Mouse (Mus musculus) limb, embryonic 11.5 days (tissue): ENCODE data around the gene Hist1h3f. TPM values are rescaled to one million over a fixed set of nuclear protein-coding genes. Genes with fewer than 3 reads are reported as not detected.
"Not testable (repeated sequence)": the region's sequence is repeated elsewhere in the genome, so short reads cannot be mapped to it uniquely, and the experiment has no call there.

Experiments
- ATAC-seq: fragments of 200-750 bp; cut with Nextera tagmentation; 2 replicates; pipeline ENCODE4 v1.8.0; 2017; ENCODE audit warnings: low read depth; ENCODE audit not compliant: insufficient number of reproducible peaks, low FRiP score, low TSS enrichment
- DNase-seq: peaks from one replicate; pipeline ENCODE4 v3.0.0-alpha.2; 2015; ENCODE audit warnings: low spot score
- H3K27ac ChIP-seq: fragments of 300-500 bp; sonication (generic); replicated peaks from 2 replicates; pipeline ENCODE4 v1.5.1; 2014; ENCODE audit warnings: low read depth, mild to moderate bottlenecking, low read length
- H3K27me3 ChIP-seq: fragments of 300-500 bp; sonication (generic); 2 replicates; pipeline ENCODE4 v1.6.1; 2014; ENCODE audit warnings: mild to moderate bottlenecking, low read length, mixed read lengths; ENCODE audit not compliant: control insufficient read depth, insufficient read depth
- H3K36me3 ChIP-seq: fragments of 300-500 bp; sonication (generic); 2 replicates; pipeline ENCODE4 v1.6.1; 2014; ENCODE audit warnings: mild to moderate bottlenecking, low read length, moderate library complexity, mixed read lengths; ENCODE audit not compliant: control insufficient read depth, insufficient read depth
- H3K4me1 ChIP-seq: fragments of 300-500 bp; sonication (generic); 2 replicates; pipeline ENCODE4 v1.6.1; 2014; ENCODE audit warnings: low read length, mixed read lengths; ENCODE audit not compliant: control insufficient read depth, insufficient read depth
- H3K4me2 ChIP-seq: fragments of 300-500 bp; sonication (generic); 2 replicates; pipeline ENCODE4 v1.6.1; 2014; ENCODE audit warnings: low read depth, mild to moderate bottlenecking, moderate library complexity; ENCODE audit not compliant: severe bottlenecking
- H3K4me3 ChIP-seq: fragments of 300-500 bp; sonication (generic); 2 replicates; pipeline ENCODE4 v1.5.1; 2014; ENCODE audit warnings: low read depth, low read length
- H3K9ac ChIP-seq: fragments of 300-500 bp; sonication (generic); 2 replicates; pipeline ENCODE4 v1.6.1; 2014; ENCODE audit warnings: mild to moderate bottlenecking, low read length
- H3K9me3 ChIP-seq: fragments of 300-500 bp; sonication (generic); 2 replicates; pipeline ENCODE4 v1.6.1; 2016; ENCODE audit warnings: low read length; ENCODE audit not compliant: control insufficient read depth
- WGBS: fragments of 180-500 bp; shearing (Covaris S2); extraction: QIAGEN DNeasy Blood & Tissue Kit; methylation state at CpG from one replicate; pipeline ENCODE4 v1.1.7; 2014; 5-methylcytosine and 5-hydroxymethylcytosine counted together
- polyA plus RNA-seq: library from polyadenylated mRNA; unstranded; fragments of >200 nt; fragmentation: Nextera tagmentation; extraction: Ambion mirVana; gene quantifications from 2 replicates; pipeline ENCODE4 v1.2.1, GENCODE M21; 2014

Hist1h3f gene
- polyA plus RNA-seq, 1 experiment from 2014 or later = 1.4 TPM

GRCm38 (mm10) chr13:23560699-23561098 is 16.8 kb downstream of the Hist1h3f start:
- 32% methylated on average over 2 of the region's 2 CpGs for WGBS
- H3K4me2 ChIP-seq = peak overlapping the region; percentile 13; the same call in 1 of the 2 replicates
- ATAC-seq, H3K27me3 ChIP-seq, H3K9me3 ChIP-seq, DNase-seq, H3K27ac ChIP-seq, H3K9ac ChIP-seq, H3K4me1 ChIP-seq, H3K36me3 ChIP-seq, H3K4me3 ChIP-seq: not testable (repeated sequence)

- H3K27ac ChIP-seq = peak overlapping the region; percentile 96
- not testable (repeated sequence) for H3K9ac ChIP-seq, H3K36me3 ChIP-seq, H3K4me1 ChIP-seq, DNase-seq, ATAC-seq, H3K27me3 ChIP-seq, H3K9me3 ChIP-seq
- H3K4me3 ChIP-seq = peak overlapping the region; percentile 31
- peak overlapping the region; percentile 54 for H3K4me2 ChIP-seq
- WGBS = 0% methylated on average over 2 of the region's 5 CpGs
Observed at GRCm38 (mm10) chr13:23561531-23561882, 17.7 kb downstream of the Hist1h3f start.

GRCm38 (mm10) chr13:23561883-23562659 is 18.2 kb downstream of the Hist1h3f start, which contains the start of gene Hist1h3e:
TSS of gene Hist1h3e (minus strand) at chr13:23562369.
- ATAC-seq = peak; percentile 99
- peak within 1 kb of the TSS; percentile 96 for H3K27ac ChIP-seq
- WGBS = under 1% methylated on average over 42 of the region's 67 CpGs

GRCm38 (mm10) chr13:23562699-23563462 is 19.0 kb downstream of the Hist1h3f start:
- no peaks in the 10 kb centered on the region for H3K27me3 ChIP-seq
- H3K9ac ChIP-seq = peak overlapping the region; percentile 53
- H3K4me1 ChIP-seq = no peaks in the 10 kb centered on the region
- ATAC-seq (peak; percentile 65; the same call in 1 of the 2 replicates), DNase-seq (peak; percentile 64)
- no peaks in the 10 kb centered on the region for H3K36me3 ChIP-seq
- 4% methylated on average over 18 of the region's 18 CpGs for WGBS
- H3K4me3 ChIP-seq = peak overlapping the region; percentile 18
- peak overlapping the region; percentile 96 for H3K27ac ChIP-seq
- peak overlapping the region; percentile 54 for H3K4me2 ChIP-seq
- H3K9me3 ChIP-seq = no peaks in the 10 kb centered on the region

More at GRCm38 (mm10) chr13:23561883-23562659, 18.2 kb downstream of the Hist1h3f start, which contains the start of gene Hist1h3e:
- H3K9ac ChIP-seq = peak within 1 kb of the TSS; percentile 53
- H3K4me3 ChIP-seq = peak within 1 kb of the TSS; percentile 31
- DNase-seq = peak; percentile 96
- H3K4me2 ChIP-seq = peak within 1 kb of the TSS; percentile 54
- H3K4me1 ChIP-seq, H3K36me3 ChIP-seq, H3K27me3 ChIP-seq, H3K9me3 ChIP-seq: not testable (repeated sequence)

- no peak overlapping the region for H3K4me2 ChIP-seq
- whole genome bisulfite sequencing = 91% methylated on average over 2 of the region's 2 CpGs
- H3K9me3 ChIP-seq = no peaks in the 10 kb centered on the region
- H3K4me3 ChIP-seq = no peak overlapping the region
- peak overlapping the region; percentile 96; the same call in 1 of the 2 replicates for H3K27ac ChIP-seq
- DNase-seq (no peak), ATAC-seq (no peak)
- H3K36me3 ChIP-seq = no peaks in the 10 kb centered on the region
- no peaks in the 10 kb centered on the region for H3K27me3 ChIP-seq
- no peaks in the 10 kb centered on the region for H3K4me1 ChIP-seq
- no peak overlapping the region for H3K9ac ChIP-seq
Observed at GRCm38 (mm10) chr13:23564482-23564881, 20.6 kb downstream of the Hist1h3f start.

- 1% methylated on average over 19 of the region's 41 CpGs for WGBS
- peak overlapping the region; percentile 62 for H3K9ac ChIP-seq
- not testable (repeated sequence) for H3K36me3 ChIP-seq, H3K27me3 ChIP-seq, H3K9me3 ChIP-seq, H3K4me1 ChIP-seq, ATAC-seq
- H3K27ac ChIP-seq = peak overlapping the region; percentile 95
- DNase-seq = peak; percentile 46
- H3K4me3 ChIP-seq = peak overlapping the region; percentile 26
- H3K4me2 ChIP-seq = peak overlapping the region; percentile 47
Observed at GRCm38 (mm10) chr13:23570261-23571021, 26.6 kb downstream of the Hist1h3f start.

- ATAC-seq = peak; percentile 93
Observed at GRCm38 (mm10) chr13:23571022-23571503, 27.2 kb downstream of the Hist1h3f start, which contains the start of the genes Hist1h2ae and Hist1h2bg. TSS of gene Hist1h2ae (minus strand) at chr13:23571220. TSS of gene Hist1h2bg (plus strand) at chr13:23571396.

More at GRCm38 (mm10) chr13:23571022-23571503, 27.2 kb downstream of the Hist1h3f start, which contains the start of the genes Hist1h2ae and Hist1h2bg:
- H3K9ac ChIP-seq = peak within 1 kb of the TSS; percentile 71
- H3K4me3 ChIP-seq = peak within 1 kb of the TSS; percentile 32
- no peaks in the 10 kb centered on the region for H3K9me3 ChIP-seq
- H3K4me2 ChIP-seq = peak within 1 kb of the TSS; percentile 80
- 0 out of 2 replicates have a peak, but pooled peaks cover 3% of the 10 kb centered on the region for H3K4me1 ChIP-seq
- peak within 1 kb of the TSS; percentile 95 for H3K27ac ChIP-seq
- DNase-seq = peak; percentile 78
- under 1% methylated on average over 18 of the region's 18 CpGs for WGBS
- H3K36me3 ChIP-seq = no peaks in the 10 kb centered on the region
- H3K27me3 ChIP-seq = no peaks in the 10 kb centered on the region
